Mouse (Mus musculus): ENCODE measurements around the gene Mink1.

Mink1 gene

GRCm38 (mm10) chr11:70635601-70636000, 72.9 kb downstream of the Mink1 start:
- DNase-seq (ENCODE audit: low read depth): no peak

GRCm38 (mm10) chr11:70637764-70638163, 75.1 kb downstream of the Mink1 start:
- no peak for DNase-seq (ENCODE audit: low read depth)

GRCm38 (mm10) chr11:70638293-70638692, 75.6 kb downstream of the Mink1 start:
- DNase-seq (ENCODE audit: low read depth): no peak

- DNase-seq (ENCODE audit: low read depth): no peak
Measured at GRCm38 (mm10) chr11:70638714-70639278, 76.1 kb downstream of the Mink1 start, which contains the start of gene Gp1ba. Gene Gp1ba, plus strand, starts transcription at chr11:70639122.

- DNase-seq (ENCODE audit: low read depth): no peak
Measured at GRCm38 (mm10) chr11:70639976-70640375, 77.3 kb downstream of the Mink1 start.

GRCm38 (mm10) chr11:70641241-70641640, 78.6 kb downstream of the Mink1 start:
- DNase-seq (ENCODE audit: low read depth): no peak

- DNase-seq (ENCODE audit: low read depth): no peak
Measured at GRCm38 (mm10) chr11:70643051-70643450, 80.4 kb downstream of the Mink1 start.

- DNase-seq (ENCODE audit: low read depth): no peak
Measured at GRCm38 (mm10) chr11:70644564-70645103, 82.0 kb downstream of the Mink1 start.

- DNase-seq (ENCODE audit: low read depth): no peak
Measured at GRCm38 (mm10) chr11:70645461-70646258, 83.0 kb downstream of the Mink1 start.

GRCm38 (mm10) chr11:70646259-70646555, 83.5 kb downstream of the Mink1 start:
- DNase-seq (ENCODE audit: low read depth): no peak

- DNase-seq (ENCODE audit: low read depth): peak; percentile 100
Measured at GRCm38 (mm10) chr11:70646691-70647650, 84.3 kb downstream of the Mink1 start, which contains the start of the genes Rnf167 and Slc25a11. Gene Rnf167, plus strand, starts transcription at chr11:70647235. Gene Slc25a11, minus strand, starts transcription at chr11:70647479.

- no peak for DNase-seq (ENCODE audit: low read depth)
Measured at GRCm38 (mm10) chr11:70647716-70648420, 85.2 kb downstream of the Mink1 start.

GRCm38 (mm10) chr11:70648512-70648911, 85.8 kb downstream of the Mink1 start:
- DNase-seq (ENCODE audit: low read depth): peak; percentile 77

GRCm38 (mm10) chr11:70649185-70649734, 86.6 kb downstream of the Mink1 start:
- DNase-seq (ENCODE audit: low read depth): peak; percentile 47

- peak; percentile 88 for DNase-seq (ENCODE audit: low read depth)
Measured at GRCm38 (mm10) chr11:70650322-70651175, 87.9 kb downstream of the Mink1 start.

GRCm38 (mm10) chr11:70651391-70651790, 88.7 kb downstream of the Mink1 start:
- DNase-seq (ENCODE audit: low read depth): peak; percentile 72

- DNase-seq (ENCODE audit: low read depth): peak; percentile 62
Measured at GRCm38 (mm10) chr11:70652029-70652883, 89.6 kb downstream of the Mink1 start.

- no peak for DNase-seq (ENCODE audit: low read depth)
Measured at GRCm38 (mm10) chr11:70652884-70653344, 90.2 kb downstream of the Mink1 start.

All from induced T-regulatory cell, adult 2 months (primary cell).